Mouse (Mus musculus) thymus, adult 2 months (tissue): ENCODE results near the gene Pigyl.

Source experiments
- CTCF ChIP-seq: fragments of 200-500 bp; IDR thresholded peaks from 2 replicates; pipeline ENCODE4 v1.5.1; 2012; ENCODE audit warnings: mild to moderate bottlenecking, control low read depth, low read length, moderate library complexity, borderline replicate concordance; ENCODE audit not compliant: control insufficient read depth, poor library complexity, insufficient read depth; ENCODE audit errors: extremely low read depth
- POLR2A ChIP-seq: fragments of 200-500 bp; IDR thresholded peaks from 2 replicates; pipeline ENCODE4 v1.6.1; 2012; ENCODE audit warnings: mild to moderate bottlenecking, low read length, control low read depth, moderate library complexity; ENCODE audit not compliant: control insufficient read depth, poor library complexity, insufficient read depth; ENCODE audit errors: extremely low read depth

GRCm38 (mm10) chr9:22138480-22138879, 18.2 kb upstream of the Pigyl start:
- TF ChIP-seq CTCF (no peak), POLR2A (no peak)
